Mouse (Mus musculus): Measurements from ENCODE around the gene Itm2b. TPM values are rescaled to one million over a fixed set of nuclear protein-coding genes. Genes with fewer than 3 reads are reported as not detected.

Gene Itm2b
- polyA plus RNA-seq, 2 experiments = 533 to 997 TPM

GRCm38 (mm10) chr14:73347302-73347701 is 37.8 kb downstream of the Itm2b start:
- TF ChIP-seq POLR2A (IDR thresholded peaks at IDR 0.05; ENCODE audit: borderline replicate concordance, extremely low read depth, insufficient read depth, insufficient read length) = no peak
- H3K4me3 ChIP-seq (replicated peaks; ENCODE audit: low read length) = no peak overlapping the region
- no peak overlapping the region for H3K4me2 ChIP-seq (replicated peaks; ENCODE audit: low read depth, low read length, severe bottlenecking)
- H3K9me3 ChIP-seq (ENCODE audit: control insufficient read depth, low read length) = no peaks in the 10 kb centered on the region
- no peak for DNase-seq (ENCODE audit: low spot score)
- H3K27me3 ChIP-seq (ENCODE audit: control insufficient read depth, insufficient read depth, low read length) = no peaks in the 10 kb centered on the region
- no peak overlapping the region for H3K27ac ChIP-seq (replicated peaks; ENCODE audit: low read depth, low read length)
- no peaks in the 10 kb centered on the region for H3K36me3 ChIP-seq (ENCODE audit: control insufficient read depth, insufficient read depth, low read length)
- ATAC-seq (ENCODE audit: low FRiP score, low read depth) = no peak
- 75% methylated on average over 9 of the region's 9 CpGs for WGBS
- H3K9ac ChIP-seq (ENCODE audit: low read depth, low read length, severe bottlenecking) = no peak overlapping the region
- H3K4me1 ChIP-seq (ENCODE audit: control insufficient read depth, insufficient read depth, low read length) = no peaks in the 10 kb centered on the region

GRCm38 (mm10) chr14:73345614-73346013 is 39.5 kb downstream of the Itm2b start:
- Histone ChIP-seq H3K27me3 (ENCODE audit: control insufficient read depth, insufficient read depth, low read length) (no peaks in the 10 kb centered on the region), H3K36me3 (ENCODE audit: control insufficient read depth, insufficient read depth, low read length) (no peaks in the 10 kb centered on the region), H3K9ac (ENCODE audit: low read depth, low read length, severe bottlenecking) (no peak overlapping the region), H3K4me1 (ENCODE audit: control insufficient read depth, insufficient read depth, low read length) (no peaks in the 10 kb centered on the region), H3K9me3 (ENCODE audit: control insufficient read depth, low read length) (no peaks in the 10 kb centered on the region), H3K4me2 (replicated peaks; ENCODE audit: low read depth, low read length, severe bottlenecking) (no peak overlapping the region), H3K27ac (replicated peaks; ENCODE audit: low read depth, low read length) (no peak overlapping the region), H3K4me3 (replicated peaks; ENCODE audit: low read length) (no peak overlapping the region)
- no peak for TF ChIP-seq POLR2A (IDR thresholded peaks at IDR 0.05; ENCODE audit: borderline replicate concordance, extremely low read depth, insufficient read depth, insufficient read length)
- ATAC-seq (ENCODE audit: low FRiP score, low read depth) (no peak), DNase-seq (ENCODE audit: low spot score) (no peak)
- WGBS = 92% methylated on average over 4 of the region's 4 CpGs

GRCm38 (mm10) chr14:73340051-73340755 is 44.9 kb downstream of the Itm2b start:
- Histone ChIP-seq H3K4me1 (ENCODE audit: control insufficient read depth, insufficient read depth, low read length) (no peaks in the 10 kb centered on the region), H3K27ac (replicated peaks; ENCODE audit: low read depth, low read length) (no peak overlapping the region), H3K4me2 (replicated peaks; ENCODE audit: low read depth, low read length, severe bottlenecking) (no peak overlapping the region), H3K27me3 (ENCODE audit: control insufficient read depth, insufficient read depth, low read length) (no peaks in the 10 kb centered on the region), H3K9ac (ENCODE audit: low read depth, low read length, severe bottlenecking) (no peak overlapping the region), H3K9me3 (ENCODE audit: control insufficient read depth, low read length) (no peaks in the 10 kb centered on the region), H3K36me3 (ENCODE audit: control insufficient read depth, insufficient read depth, low read length) (no peaks in the 10 kb centered on the region), H3K4me3 (replicated peaks; ENCODE audit: low read length) (no peak overlapping the region)
- TF ChIP-seq POLR2A (IDR thresholded peaks at IDR 0.05; ENCODE audit: borderline replicate concordance, extremely low read depth, insufficient read depth, insufficient read length) = no peak
- 35% methylated on average over 6 of the region's 6 CpGs for WGBS
- ATAC-seq (ENCODE audit: low FRiP score, low read depth) (no peak), DNase-seq (ENCODE audit: low spot score) (no peak)

- Histone ChIP-seq H3K27ac (replicated peaks; ENCODE audit: low read depth, low read length) (no peak overlapping the region), H3K4me3 (replicated peaks; ENCODE audit: low read length) (no peak overlapping the region), H3K4me2 (replicated peaks; ENCODE audit: low read depth, low read length, severe bottlenecking) (no peak overlapping the region), H3K36me3 (ENCODE audit: control insufficient read depth, insufficient read depth, low read length) (no peaks in the 10 kb centered on the region), H3K27me3 (ENCODE audit: control insufficient read depth, insufficient read depth, low read length) (no peaks in the 10 kb centered on the region), H3K9me3 (ENCODE audit: control insufficient read depth, low read length) (no peaks in the 10 kb centered on the region), H3K4me1 (ENCODE audit: control insufficient read depth, insufficient read depth, low read length) (no peaks in the 10 kb centered on the region), H3K9ac (ENCODE audit: low read depth, low read length, severe bottlenecking) (no peak overlapping the region)
- 69% methylated on average over 3 of the region's 3 CpGs for WGBS
- ATAC-seq (ENCODE audit: low FRiP score, low read depth) (no peak), DNase-seq (ENCODE audit: low spot score) (no peak)
- TF ChIP-seq POLR2A (IDR thresholded peaks at IDR 0.05; ENCODE audit: borderline replicate concordance, extremely low read depth, insufficient read depth, insufficient read length) = no peak
These were observed 45.5 kb downstream of the Itm2b start for GRCm38 (mm10) chr14:73339615-73340014.

GRCm38 (mm10) chr14:73336316-73337080 is 48.6 kb downstream of the Itm2b start:
- no peak for ATAC-seq (ENCODE audit: low FRiP score, low read depth)
- Histone ChIP-seq H3K4me1 (ENCODE audit: control insufficient read depth, insufficient read depth, low read length) (no peaks in the 10 kb centered on the region), H3K9ac (ENCODE audit: low read depth, low read length, severe bottlenecking) (no peak overlapping the region), H3K4me2 (replicated peaks; ENCODE audit: low read depth, low read length, severe bottlenecking) (no peak overlapping the region), H3K27me3 (ENCODE audit: control insufficient read depth, insufficient read depth, low read length) (no peaks in the 10 kb centered on the region), H3K27ac (replicated peaks; ENCODE audit: low read depth, low read length) (no peak overlapping the region), H3K4me3 (replicated peaks; ENCODE audit: low read length) (no peak overlapping the region), H3K36me3 (ENCODE audit: control insufficient read depth, insufficient read depth, low read length) (no peaks in the 10 kb centered on the region), H3K9me3 (ENCODE audit: control insufficient read depth, low read length) (no peaks in the 10 kb centered on the region)
- no peak for TF ChIP-seq POLR2A (IDR thresholded peaks at IDR 0.05; ENCODE audit: borderline replicate concordance, extremely low read depth, insufficient read depth, insufficient read length)
- 71% methylated on average over 6 of the region's 6 CpGs for WGBS
- no peak for DNase-seq (ENCODE audit: low spot score)
